ENCODE assay signal across 11 mouse cellular contexts in genomic region chr4:44031521-44031920, GRCm38 (mm10). TPM values are rescaled to one million over a fixed set of nuclear protein-coding genes. Genes with fewer than 3 reads are reported as not detected.
A peak's percentile ranks its signal among the peaks of the same experiment; 100 is the strongest.
DNase-seq lines count a peak whose midpoint lies in the region; ATAC-seq and TF ChIP-seq lines count a peak whose summit lies in the region.
"Had no signal": no experiment of that assay in that cellular context is flagged by ENCODE, and none has a peak within 500 bp of the region (broad histone marks: within the 10 kb centered on the region; RNA-seq: fewer than 3 reads in every experiment).

No protein-coding gene starts in this region.

- H3K36me3 ChIP-seq in hindbrain, postnatal 0 days (ENCODE audit: insufficient read depth, low read length): peaks cover 42% of the 10 kb centered on the region
- H3K36me3 ChIP-seq in hindbrain, embryonic 12.5 days: peaks cover 71% of the 10 kb centered on the region
- H3K36me3 ChIP-seq in CH12.LX (replicated peaks in 1 of 2; ENCODE audit: control insufficient read depth in 1 of 2, insufficient read depth in 1 of 2, low read length in 1 of 2): peaks cover 85 to 96% of the 10 kb centered on the region in 2 experiments

- 63% methylated on average over 5 of the region's 5 CpGs for WGBS in hindbrain, postnatal 0 days
- WGBS in hindbrain, embryonic 12.5 days: 93% methylated on average over 5 of the region's 5 CpGs
- 73% methylated on average over 5 of the region's 5 CpGs for WGBS in lung, adult 2 months

- H3K9ac ChIP-seq in hindbrain, postnatal 0 days (replicated peaks; ENCODE audit: low read length): no peak overlapping the region
- no peak overlapping the region for H3K9ac ChIP-seq in hindbrain, embryonic 12.5 days
- H3K9ac ChIP-seq in CH12.LX (ENCODE audit: insufficient read depth, low read depth): no peak overlapping the region
- H3K9ac ChIP-seq: embryonic facial prominence, embryonic 15.5 days; neural tube, embryonic 12.5 days had no signal

- TF ChIP-seq RAD21 in CH12.LX (IDR thresholded peaks at IDR 0.05; ENCODE audit: low read depth, low read length): no peak

- TF ChIP-seq EP300 in CH12.LX (IDR thresholded peaks at IDR 0.05; ENCODE audit: low read length): no peak

- H3K27ac ChIP-seq in hindbrain, postnatal 0 days: no peak overlapping the region
- H3K27ac ChIP-seq in hindbrain, embryonic 12.5 days: no peak overlapping the region
- H3K27ac ChIP-seq in CH12.LX (ENCODE audit: insufficient read depth, low read depth): peak overlapping the region; percentile 12; the same call in 1 of the 2 replicates
- H3K27ac ChIP-seq: embryonic facial prominence, embryonic 15.5 days; macrophage; neural tube, embryonic 12.5 days had no signal

- DNase-seq in hindbrain, postnatal 0 days (ENCODE audit: low spot score): peak; percentile 51
- DNase-seq in CH12.LX (ENCODE audit: extremely low read depth) (no peak), MN1 (ENCODE audit: low spot score) (peak; percentile 49)
- DNase-seq in gastrocnemius, postnatal 25 days: peak; percentile 18
- no peak for DNase-seq in lung, adult 2 months

- no peak overlapping the region for H3K4me2 ChIP-seq in hindbrain, postnatal 0 days (ENCODE audit: low read depth, low read length)
- no peak overlapping the region for H3K4me2 ChIP-seq in hindbrain, embryonic 12.5 days (replicated peaks)
- H3K4me2 ChIP-seq in CH12.LX (ENCODE audit: insufficient read depth, low read depth, poor library complexity, severe bottlenecking): no peak overlapping the region
- H3K4me2 ChIP-seq: embryonic facial prominence, embryonic 15.5 days; neural tube, embryonic 12.5 days had no signal

- TF ChIP-seq POLR2A in CH12.LX (IDR thresholded peaks at IDR 0.05; ENCODE audit: low read depth, low read length): no peak
- TF ChIP-seq POLR2A in lung, adult 2 months (IDR thresholded peaks at IDR 0.05; ENCODE audit: borderline replicate concordance, extremely low read depth, low read depth, low read length): no peak

- H3K9me3 ChIP-seq in hindbrain, postnatal 0 days (ENCODE audit: low read length): no peaks in the 10 kb centered on the region
- H3K9me3 ChIP-seq in hindbrain, embryonic 12.5 days (replicated peaks): no peaks in the 10 kb centered on the region
- peaks cover 5% of the 10 kb centered on the region for H3K9me3 ChIP-seq in CH12.LX (replicated peaks; ENCODE audit: low read length)
- H3K9me3 ChIP-seq: embryonic facial prominence, embryonic 15.5 days; neural tube, embryonic 12.5 days had no signal

- ATAC-seq in hindbrain, postnatal 0 days: peak; percentile 41
- no peak for ATAC-seq in hindbrain, embryonic 12.5 days (ENCODE audit: low FRiP score)
- ATAC-seq in granulocyte monocyte progenitor cell, adult 5-6 weeks (replicated peaks; ENCODE audit: poor library complexity, severe bottlenecking): no peak

- no peaks in the 10 kb centered on the region for H3K27me3 ChIP-seq in hindbrain, postnatal 0 days (ENCODE audit: insufficient read depth, low read length)
- H3K27me3 ChIP-seq in hindbrain, embryonic 12.5 days: no peaks in the 10 kb centered on the region
- no peaks in the 10 kb centered on the region for H3K27me3 ChIP-seq in CH12.LX (replicated peaks)
- H3K27me3 ChIP-seq: embryonic facial prominence, embryonic 15.5 days; neural tube, embryonic 12.5 days had no signal

- no peak overlapping the region for H3K4me3 ChIP-seq in hindbrain, postnatal 0 days (ENCODE audit: low read length)
- no peak overlapping the region for H3K4me3 ChIP-seq in hindbrain, embryonic 12.5 days
- no peak overlapping the region for H3K4me3 ChIP-seq in CH12.LX (replicated peaks in 1 of 3; ENCODE audit: low read depth in 2 of 3, low read length in 2 of 3, poor library complexity in 1 of 3)
- H3K4me3 ChIP-seq in lung, adult 2 months (replicated peaks; ENCODE audit: extremely low read depth, low read depth, low read length): no peak overlapping the region
- H3K4me3 ChIP-seq: embryonic facial prominence, embryonic 15.5 days; neural tube, embryonic 12.5 days had no signal

- dilution Hi-C loops in CH12.LX (cut with MboI; ENCODE audit: extremely low pct_ligation_motif_present, extremely low pct_unique_long_range_greater_than_20kb, low sequenced_read_pairs): no loop called here

- peaks cover 4% of the 10 kb centered on the region for H3K79me2 ChIP-seq in CH12.LX (replicated peaks; ENCODE audit: control insufficient read depth, extremely low read depth, insufficient read depth, poor library complexity, severe bottlenecking)

- in situ Hi-C loops in CH12.LX (cut with MboI; ENCODE audit: low pct_ligation_motif_present, low pct_unique_long_range_greater_than_20kb, low sequenced_read_pairs): no loop called here

- TF ChIP-seq CTCF in hindbrain, postnatal 0 days (IDR thresholded peaks at IDR 0.05; ENCODE audit: low read depth): no peak
- TF ChIP-seq CTCF in CH12.LX (conservative IDR thresholded peaks at IDR 0.05 in 1 of 2, IDR thresholded peaks at IDR 0.05 in 1 of 2; ENCODE audit: low read depth in 2 of 2, low read length in 2 of 2): no peak
- no peak for TF ChIP-seq CTCF in lung, adult 2 months (IDR thresholded peaks at IDR 0.05; ENCODE audit: insufficient read depth, low read length)

- 0 out of 2 replicates have a peak, but pooled peaks cover 3% of the 10 kb centered on the region for H3K4me1 ChIP-seq in hindbrain, postnatal 0 days (ENCODE audit: insufficient read depth, low read length)
- no peaks in the 10 kb centered on the region for H3K4me1 ChIP-seq in hindbrain, embryonic 12.5 days
- H3K4me1 ChIP-seq in CH12.LX (ENCODE audit: control insufficient read depth in 1 of 2, insufficient read depth in 2 of 2): peaks cover 6 to 28% of the 10 kb centered on the region in 2 experiments
- no peaks in the 10 kb centered on the region for H3K4me1 ChIP-seq in lung, adult 2 months (ENCODE audit: control insufficient read depth, insufficient read depth, low read length)
- H3K4me1 ChIP-seq: neural tube, embryonic 12.5 days had no signal

TF ChIP-seq in CH12.LX, 34 proteins besides CTCF, POLR2A, EP300 and RAD21:
- no peak for TF ChIP-seq IRF4 (IDR thresholded peaks at IDR 0.05; ENCODE audit: low read depth, low read length)
- no peak for TF ChIP-seq RCOR1 (conservative IDR thresholded peaks at IDR 0.05; ENCODE audit: low read depth, low read length)
- no peak for TF ChIP-seq TBP (conservative IDR thresholded peaks at IDR 0.05; ENCODE audit: low read depth, low read length)
- no peak for TF ChIP-seq CHD1 (IDR thresholded peaks at IDR 0.05; ENCODE audit: low read depth, low read length)
- no peak for TF ChIP-seq KAT2A (IDR thresholded peaks at IDR 0.05; ENCODE audit: insufficient replicate concordance, low read length)
- TF ChIP-seq HCFC1 (IDR thresholded peaks at IDR 0.05; ENCODE audit: low read depth, low read length): no peak
- TF ChIP-seq MEF2A (IDR thresholded peaks at IDR 0.05; ENCODE audit: borderline replicate concordance, low read depth, low read length): no peak
- no peak for TF ChIP-seq MYC (IDR thresholded peaks at IDR 0.05; ENCODE audit: low read depth, low read length)
- TF ChIP-seq BHLHE40 (IDR thresholded peaks at IDR 0.05; ENCODE audit: low read depth, low read length): no peak
- no peak for TF ChIP-seq E2F4 (IDR thresholded peaks at IDR 0.05; ENCODE audit: insufficient replicate concordance, low read depth, low read length)
- no peak for TF ChIP-seq NELFE (IDR thresholded peaks at IDR 0.05; ENCODE audit: low read depth, low read length)
- no peak for TF ChIP-seq POLR2AphosphoS2 (IDR thresholded peaks at IDR 0.05; ENCODE audit: low read depth, low read length)

RNA-seq across cellular contexts. Expression of gene Clta, which starts 27.3 kb away (rescaled TPM):
- total RNA-seq in hindbrain, postnatal 0 days (2014; rRNA removed): 366 and 404 TPM in 2 replicates
- 379 and 380 TPM in 2 replicates for polyA plus RNA-seq in hindbrain, postnatal 0 days (2015; fragmentation: Nextera tagmentation; extraction: Ambion mirVana)
- 266 and 282 TPM in 2 replicates for polyA plus RNA-seq in hindbrain, embryonic 12.5 days (2016; fragmentation: Nextera tagmentation; extraction: Ambion mirVana)
- total RNA-seq in CH12.LX (2012; rRNA removed) (301 and 349 TPM in 2 replicates), CH12.LX (2014; rRNA removed) (450 and 454 TPM in 2 replicates)
- polyA plus RNA-seq in CH12.LX (2012; ENCODE audit: insufficient read length, low read depth): 454 and 493 TPM in 2 replicates
- total RNA-seq in gastrocnemius, postnatal 25 days (2021): 10 to 100 TPM; 51.4 to 61.9 TPM
- 165 and 187 TPM in 2 replicates for polyA plus RNA-seq in lung, adult 2 months (2012; rRNA removed)
- 280 and 311 TPM in 2 replicates for total RNA-seq in granulocyte monocyte progenitor cell, adult 5-6 weeks (2014; fragmentation: Nextera tagmentation)
- 422 and 509 TPM in 2 replicates for total RNA-seq in granulocyte monocyte progenitor cell, adult 5-6 weeks (2017)

RNA-seq across cellular contexts. Expression of gene Ccin, which starts 48.2 kb away (rescaled TPM):
- 0.29 TPM in 1 of 2 replicates, not detected in the other for total RNA-seq in hindbrain, postnatal 0 days (2014; rRNA removed)
- not detected in 2 replicates for polyA plus RNA-seq in hindbrain, postnatal 0 days (2015; fragmentation: Nextera tagmentation; extraction: Ambion mirVana)
- not detected in 2 replicates for polyA plus RNA-seq in hindbrain, embryonic 12.5 days (2016; fragmentation: Nextera tagmentation; extraction: Ambion mirVana)
- total RNA-seq in CH12.LX (2012; rRNA removed) (not detected in 2 replicates), CH12.LX (2014; rRNA removed) (0.11 TPM in 1 of 2 replicates, not detected in the other)
- not detected in 2 replicates for polyA plus RNA-seq in CH12.LX (2012; ENCODE audit: insufficient read length, low read depth)
- not detected for total RNA-seq in gastrocnemius, postnatal 25 days (2021)
- 0.07 and 0.14 TPM in 2 replicates for polyA plus RNA-seq in lung, adult 2 months (2012; rRNA removed)
- not detected in 2 replicates for total RNA-seq in granulocyte monocyte progenitor cell, adult 5-6 weeks (2014; fragmentation: Nextera tagmentation)
- total RNA-seq in granulocyte monocyte progenitor cell, adult 5-6 weeks (2017): 0.09 TPM in 1 of 2 replicates, not detected in the other
- total RNA-seq: layer of hippocampus, adult 8-10 months had no signal
- polyA plus RNA-seq: embryonic facial prominence, embryonic 15.5 days; macrophage; neural tube, embryonic 12.5 days had no signal

RNA-seq across cellular contexts. Expression of gene Gne, which starts 52.5 kb away (rescaled TPM):
- total RNA-seq in hindbrain, postnatal 0 days (2014; rRNA removed): 41.9 and 44.5 TPM in 2 replicates
- polyA plus RNA-seq in hindbrain, postnatal 0 days (2015; fragmentation: Nextera tagmentation; extraction: Ambion mirVana): 24.7 and 26.1 TPM in 2 replicates
- 24.6 and 28.2 TPM in 2 replicates for polyA plus RNA-seq in hindbrain, embryonic 12.5 days (2016; fragmentation: Nextera tagmentation; extraction: Ambion mirVana)
- total RNA-seq in CH12.LX (2012; rRNA removed) (31.6 and 37.1 TPM in 2 replicates), CH12.LX (2014; rRNA removed) (23.6 and 35.3 TPM in 2 replicates)
- polyA plus RNA-seq in CH12.LX (2012; ENCODE audit: insufficient read length, low read depth): 34.4 and 35.5 TPM in 2 replicates
- total RNA-seq in gastrocnemius, postnatal 25 days (2021): 10 to 100 TPM in 1 of 2 experiments, 1 to 10 TPM in 1; 8.9 to 15.0 TPM
- polyA plus RNA-seq in lung, adult 2 months (2012; rRNA removed): 23.9 and 31.4 TPM in 2 replicates
- total RNA-seq in granulocyte monocyte progenitor cell, adult 5-6 weeks (2014; fragmentation: Nextera tagmentation): 32.9 and 42.7 TPM in 2 replicates
- 34.6 and 36.3 TPM in 2 replicates for total RNA-seq in granulocyte monocyte progenitor cell, adult 5-6 weeks (2017)

Comparison
In these comparisons a context has a peak if more than half of its experiments do, and no peak if none do; other contexts are left out.
1. DNase-seq: peak in hindbrain, postnatal 0 days (single experiment), MN1 (single experiment) and gastrocnemius, postnatal 25 days (single experiment); none in CH12.LX (single experiment) and lung, adult 2 months (single experiment).